Mouse (Mus musculus) lung, postnatal 0 days (tissue): ENCODE measurements at regions not wholly inside any gene's neighbourhood (a gene's known extent, or its start where the extent isn't known, plus 50 kb on each side); places are given as distances from the start of the nearest gene placed in this dataset.

Experiments used
- CTCF ChIP-seq: IDR thresholded peaks from 2 replicates; pipeline ENCODE4 v1.5.1; 2016; ENCODE audit warnings: antibody characterized with exemption, mild to moderate bottlenecking
- EP300 ChIP-seq: IDR thresholded peaks from 2 replicates; pipeline ENCODE4 v1.6.1; 2016; ENCODE audit warnings: antibody characterized with exemption, mild to moderate bottlenecking, control low read depth

- TF ChIP-seq CTCF = no peak
- TF ChIP-seq EP300 = no peak
These were observed 517.9 kb upstream of the Sox9 start for GRCm38 (mm10) chr11:112264077-112264476.
